Comparison of ENCODE assay signal across 14 mouse cellular contexts in genomic region chr2:159057506-159057905, GRCm38 (mm10).
DNase-seq lines count a peak whose midpoint lies in the region; ATAC-seq and TF ChIP-seq lines count a peak whose summit lies in the region.
"Had no signal": no experiment of that assay in that cellular context is flagged by ENCODE, and none has a peak within 500 bp of the region (broad histone marks: within the 10 kb centered on the region; RNA-seq: fewer than 3 reads in every experiment).

No protein-coding gene starts in this region.

- H3K36me3 ChIP-seq in heart, embryonic 12.5 days: no peaks in the 10 kb centered on the region
- H3K36me3 ChIP-seq: heart, embryonic 13.5 days; midbrain, embryonic 13.5 days; neural tube, embryonic 12.5 days had no signal

- no peaks in the 10 kb centered on the region for H3K9me3 ChIP-seq in heart, embryonic 12.5 days (replicated peaks)
- H3K9me3 ChIP-seq: heart, embryonic 13.5 days; midbrain, embryonic 13.5 days; neural tube, embryonic 12.5 days had no signal

- no peak overlapping the region for H3K4me3 ChIP-seq in heart, embryonic 12.5 days
- H3K4me3 ChIP-seq: heart, embryonic 13.5 days; midbrain, embryonic 13.5 days; neural tube, embryonic 12.5 days had no signal

- H3K4me1 ChIP-seq in heart, embryonic 12.5 days (replicated peaks): no peaks in the 10 kb centered on the region
- H3K4me1 ChIP-seq: heart, embryonic 13.5 days; neural tube, embryonic 12.5 days had no signal

- no peaks in the 10 kb centered on the region for H3K27me3 ChIP-seq in heart, embryonic 12.5 days (replicated peaks)
- H3K27me3 ChIP-seq: heart, embryonic 13.5 days had no signal

- peak; percentile 96 for DNase-seq in heart, adult 11 months
- DNase-seq in lung, postnatal 14 days: peak; percentile 8
- DNase-seq in lung, postnatal 36 days: no peak
- peak; percentile 32 for DNase-seq in brain, embryonic 14.5 days (ENCODE audit: low read depth)
- peak; percentile 24 for DNase-seq in testis, postnatal 14 days (ENCODE audit: low spot score)
- DNase-seq in frontal cortex, postnatal 25 days (ENCODE audit: low spot score in 2 of 2): no peak
- DNase-seq: B cell, adult 2 months; cerebellum, adult 11-12 months; lung, postnatal 4 days had no signal

- no peak overlapping the region for H3K4me2 ChIP-seq in heart, embryonic 12.5 days
- H3K4me2 ChIP-seq: heart, embryonic 13.5 days; hindbrain, embryonic 14.5 days; midbrain, embryonic 13.5 days; neural tube, embryonic 12.5 days had no signal

- ATAC-seq in heart, embryonic 12.5 days (ENCODE audit: insufficient number of reproducible peaks, low FRiP score): no peak
- ATAC-seq: midbrain, embryonic 13.5 days had no signal

- no peak for TF ChIP-seq POLR2A in brain, embryonic 14.5 days (IDR thresholded peaks at IDR 0.05; ENCODE audit: borderline replicate concordance, extremely low read depth, insufficient read depth, insufficient read length, poor library complexity, severe bottlenecking)

- TF ChIP-seq CTCF in brain, embryonic 14.5 days (IDR thresholded peaks at IDR 0.05; ENCODE audit: borderline replicate concordance, extremely low read depth, insufficient read depth, insufficient read length): no peak

- H3K27ac ChIP-seq in heart, embryonic 12.5 days (ENCODE audit: poor library complexity, severe bottlenecking): no peak overlapping the region
- H3K27ac ChIP-seq: heart, embryonic 13.5 days; hindbrain, embryonic 14.5 days; midbrain, embryonic 13.5 days; neural tube, embryonic 12.5 days had no signal

- 72% methylated on average over 5 of the region's 5 CpGs for WGBS in heart, embryonic 12.5 days

- H3K9ac ChIP-seq in heart, embryonic 12.5 days: no peak overlapping the region
- H3K9ac ChIP-seq: heart, embryonic 13.5 days; hindbrain, embryonic 14.5 days; midbrain, embryonic 13.5 days; neural tube, embryonic 12.5 days had no signal

Comparison
In these comparisons a context has a peak if more than half of its experiments do, and no peak if none do; other contexts are left out.
1. DNase-seq: peak in heart, adult 11 months (single experiment), lung, postnatal 14 days (single experiment), brain, embryonic 14.5 days (single experiment) and testis, postnatal 14 days (single experiment); none in lung, postnatal 36 days (single experiment) and frontal cortex, postnatal 25 days (0 of 2).